Mouse (Mus musculus) stomach, embryonic 15.5 days (tissue): ENCODE data around the gene Elmo2. TPM values are rescaled to one million over a fixed set of nuclear protein-coding genes. Genes with fewer than 3 reads are reported as not detected.

Source experiments
- ATAC-seq: fragments of 200-750 bp; cut with Nextera tagmentation; 2 replicates; pipeline ENCODE4 v1.8.0; 2017; ENCODE audit warnings: low read depth, moderate number of reproducible peaks, moderate TSS enrichment; ENCODE audit not compliant: insufficient read depth, low FRiP score
- H3K27ac ChIP-seq: fragments of 300-500 bp; sonication (generic); 2 replicates; pipeline ENCODE4 v1.5.1; 2015; ENCODE audit warnings: mild to moderate bottlenecking, inconsistent platforms
- H3K27me3 ChIP-seq: fragments of 300-500 bp; sonication (generic); replicated peaks from 2 replicates; pipeline ENCODE4 v1.6.1; 2015; ENCODE audit warnings: inconsistent platforms
- H3K36me3 ChIP-seq: fragments of 300-500 bp; sonication (generic); 2 replicates; pipeline ENCODE4 v1.6.1; 2015; ENCODE audit warnings: inconsistent platforms
- H3K4me1 ChIP-seq: fragments of 300-500 bp; sonication (generic); 2 replicates; pipeline ENCODE4 v1.6.1; 2015; ENCODE audit warnings: inconsistent platforms
- H3K4me2 ChIP-seq: fragments of 300-500 bp; sonication (generic); 2 replicates; pipeline ENCODE4 v1.6.1; 2015; ENCODE audit warnings: mild to moderate bottlenecking, inconsistent platforms
- H3K4me3 ChIP-seq: fragments of 300-500 bp; sonication (generic); replicated peaks from 2 replicates; pipeline ENCODE4 v1.5.1; 2015; ENCODE audit warnings: inconsistent platforms
- H3K9ac ChIP-seq: fragments of 300-500 bp; sonication (generic); 2 replicates; pipeline ENCODE4 v1.6.1; 2015; ENCODE audit warnings: inconsistent platforms
- H3K9me3 ChIP-seq: fragments of 300-500 bp; sonication (generic); 2 replicates; pipeline ENCODE4 v1.6.1; 2016; ENCODE audit warnings: inconsistent platforms
- WGBS: fragments of 180-500 bp; shearing (Covaris S2); methylation state at CpG from one replicate; pipeline ENCODE4 v1.1.7; 2015; 5-methylcytosine and 5-hydroxymethylcytosine counted together
- polyA plus RNA-seq: library from polyadenylated mRNA; unstranded; fragments of >200 nt; fragmentation: Nextera tagmentation; extraction: Ambion mirVana; gene quantifications from 2 replicates; pipeline ENCODE4 v1.2.1, GENCODE M21; 2015

The Elmo2 gene
- polyA plus RNA-seq, 1 experiment from 2014 or later: 53.2 TPM

- Histone ChIP-seq H3K4me2 (no peak overlapping the region), H3K4me3 (no peak overlapping the region), H3K27me3 (no peaks in the 10 kb centered on the region), H3K27ac (no peak overlapping the region), H3K9ac (no peak overlapping the region), H3K4me1 (no peaks in the 10 kb centered on the region), H3K36me3 (peaks cover 49% of the 10 kb centered on the region), H3K9me3 (no peaks in the 10 kb centered on the region)
- WGBS: 75% methylated on average over 13 of the region's 13 CpGs
- ATAC-seq: no peak
Observed at GRCm38 (mm10) chr2:165310818-165311425, 15.4 kb downstream of the Elmo2 start.

- ATAC-seq: no peak
- Histone ChIP-seq H3K9me3 (no peaks in the 10 kb centered on the region), H3K4me1 (no peaks in the 10 kb centered on the region), H3K36me3 (peaks cover 47% of the 10 kb centered on the region), H3K9ac (no peak overlapping the region), H3K27ac (no peak overlapping the region), H3K4me2 (no peak overlapping the region), H3K4me3 (no peak overlapping the region), H3K27me3 (no peaks in the 10 kb centered on the region)
- WGBS: 86% methylated on average over 6 of the region's 6 CpGs
Observed at GRCm38 (mm10) chr2:165307801-165308200, 18.5 kb downstream of the Elmo2 start.

- no peak overlapping the region for H3K27ac ChIP-seq
- H3K4me3 ChIP-seq: no peak overlapping the region
- no peaks in the 10 kb centered on the region for H3K4me1 ChIP-seq
- ATAC-seq: no peak
- no peaks in the 10 kb centered on the region for H3K27me3 ChIP-seq
- 68% methylated on average over 8 of the region's 8 CpGs for WGBS
- H3K36me3 ChIP-seq: peaks cover 38% of the 10 kb centered on the region
- H3K9ac ChIP-seq: no peak overlapping the region
- no peak overlapping the region for H3K4me2 ChIP-seq
- H3K9me3 ChIP-seq: no peaks in the 10 kb centered on the region
Observed at GRCm38 (mm10) chr2:165305438-165305837, 20.8 kb downstream of the Elmo2 start.

GRCm38 (mm10) chr2:165304819-165305218 is 21.5 kb downstream of the Elmo2 start:
- H3K9ac ChIP-seq: no peak overlapping the region
- peaks cover 38% of the 10 kb centered on the region for H3K36me3 ChIP-seq
- ATAC-seq: no peak
- H3K27me3 ChIP-seq: no peaks in the 10 kb centered on the region
- 76% methylated on average over 19 of the region's 19 CpGs for WGBS
- no peak overlapping the region for H3K4me3 ChIP-seq
- no peaks in the 10 kb centered on the region for H3K9me3 ChIP-seq
- no peak overlapping the region for H3K4me2 ChIP-seq
- H3K27ac ChIP-seq: no peak overlapping the region
- no peaks in the 10 kb centered on the region for H3K4me1 ChIP-seq

- Histone ChIP-seq H3K4me3 (no peak overlapping the region), H3K27ac (no peak overlapping the region), H3K27me3 (no peaks in the 10 kb centered on the region), H3K9me3 (no peaks in the 10 kb centered on the region), H3K4me2 (no peak overlapping the region), H3K9ac (no peak overlapping the region), H3K4me1 (no peaks in the 10 kb centered on the region), H3K36me3 (peaks cover 32% of the 10 kb centered on the region)
- 91% methylated on average over 6 of the region's 6 CpGs for WGBS
- ATAC-seq: no peak
Observed at GRCm38 (mm10) chr2:165303354-165304012, 22.8 kb downstream of the Elmo2 start.

GRCm38 (mm10) chr2:165301409-165301808 is 24.9 kb downstream of the Elmo2 start:
- no peaks in the 10 kb centered on the region for H3K9me3 ChIP-seq
- no peak overlapping the region for H3K4me2 ChIP-seq
- peaks cover 51% of the 10 kb centered on the region for H3K36me3 ChIP-seq
- H3K4me1 ChIP-seq: no peaks in the 10 kb centered on the region
- H3K27ac ChIP-seq: no peak overlapping the region
- no peak overlapping the region for H3K4me3 ChIP-seq
- 73% methylated on average over 3 of the region's 3 CpGs for WGBS
- no peak for ATAC-seq
- no peak overlapping the region for H3K9ac ChIP-seq
- no peaks in the 10 kb centered on the region for H3K27me3 ChIP-seq

- H3K4me3 ChIP-seq: no peak overlapping the region
- H3K27me3 ChIP-seq: no peaks in the 10 kb centered on the region
- no peaks in the 10 kb centered on the region for H3K4me1 ChIP-seq
- no peak for ATAC-seq
- no peak overlapping the region for H3K9ac ChIP-seq
- H3K27ac ChIP-seq: no peak overlapping the region
- 88% methylated on average over 6 of the region's 6 CpGs for WGBS
- no peak overlapping the region for H3K4me2 ChIP-seq
- H3K9me3 ChIP-seq: no peaks in the 10 kb centered on the region
- H3K36me3 ChIP-seq: peaks cover 57% of the 10 kb centered on the region
Observed at GRCm38 (mm10) chr2:165300885-165301284, 25.4 kb downstream of the Elmo2 start.

GRCm38 (mm10) chr2:165300424-165300823 is 25.9 kb downstream of the Elmo2 start:
- WGBS: 81% methylated on average over 8 of the region's 8 CpGs
- Histone ChIP-seq H3K4me3 (no peak overlapping the region), H3K9me3 (no peaks in the 10 kb centered on the region), H3K4me1 (no peaks in the 10 kb centered on the region), H3K9ac (no peak overlapping the region), H3K27me3 (no peaks in the 10 kb centered on the region), H3K4me2 (no peak overlapping the region), H3K27ac (no peak overlapping the region), H3K36me3 (peaks cover 61% of the 10 kb centered on the region)
- no peak for ATAC-seq

- H3K9me3 ChIP-seq: no peaks in the 10 kb centered on the region
- peaks cover 50% of the 10 kb centered on the region for H3K36me3 ChIP-seq
- no peaks in the 10 kb centered on the region for H3K27me3 ChIP-seq
- no peak overlapping the region for H3K9ac ChIP-seq
- no peak overlapping the region for H3K4me3 ChIP-seq
- H3K4me2 ChIP-seq: no peak overlapping the region
- H3K27ac ChIP-seq: no peak overlapping the region
- ATAC-seq: no peak
- WGBS: 89% methylated on average over 11 of the region's 11 CpGs
- H3K4me1 ChIP-seq: no peaks in the 10 kb centered on the region
Observed at GRCm38 (mm10) chr2:165297429-165297828, 28.9 kb downstream of the Elmo2 start.

- Histone ChIP-seq H3K4me3 (no peak overlapping the region), H3K4me1 (no peaks in the 10 kb centered on the region), H3K27me3 (no peaks in the 10 kb centered on the region), H3K9me3 (no peaks in the 10 kb centered on the region), H3K9ac (no peak overlapping the region), H3K36me3 (peaks cover 56% of the 10 kb centered on the region), H3K27ac (no peak overlapping the region), H3K4me2 (no peak overlapping the region)
- no peak for ATAC-seq
- 86% methylated on average over 18 of the region's 18 CpGs for WGBS
Observed at GRCm38 (mm10) chr2:165296571-165296970, 29.7 kb downstream of the Elmo2 start.

GRCm38 (mm10) chr2:165288315-165289031 is 37.8 kb downstream of the Elmo2 start:
- ATAC-seq: peak; percentile 36; the same call in 1 of the 2 replicates
- peak overlapping the region; percentile 84 for H3K4me2 ChIP-seq
- no peaks in the 10 kb centered on the region for H3K27me3 ChIP-seq
- peaks cover 22% of the 10 kb centered on the region for H3K36me3 ChIP-seq
- no peaks in the 10 kb centered on the region for H3K9me3 ChIP-seq
- H3K4me1 ChIP-seq: peaks cover 19% of the 10 kb centered on the region
- peak overlapping the region; percentile 60 for H3K27ac ChIP-seq
- WGBS: 56% methylated on average over 18 of the region's 18 CpGs
- H3K9ac ChIP-seq: no peak overlapping the region
- peak overlapping the region; percentile 74 for H3K4me3 ChIP-seq
